Mouse (Mus musculus): ENCODE data around the gene Ppm1e. TPM values are rescaled to one million over a fixed set of nuclear protein-coding genes. Genes with fewer than 3 reads are reported as not detected.

Ppm1e gene
- polyA plus RNA-seq (2015; fragmentation: Nextera tagmentation; extraction: Ambion mirVana): 22.6 and 22.9 TPM in 2 replicates

- peaks cover 23% of the 10 kb centered on the region for H3K4me1 ChIP-seq (replicated peaks)
- H3K4me3 ChIP-seq: peak within 1 kb of the TSS; percentile 94
- H3K9ac ChIP-seq: peak within 1 kb of the TSS; percentile 95
- peak within 1 kb of the TSS; percentile 79 for H3K4me2 ChIP-seq
- ATAC-seq (ENCODE audit: low FRiP score): peak; percentile 97
- under 1% methylated on average over 78 of the region's 104 CpGs for WGBS
- peaks cover 7% of the 10 kb centered on the region for H3K36me3 ChIP-seq
- H3K27ac ChIP-seq: peak within 1 kb of the TSS; percentile 93
- no peaks in the 10 kb centered on the region for H3K9me3 ChIP-seq
- no peaks in the 10 kb centered on the region for H3K27me3 ChIP-seq
Measured at GRCm38 (mm10) chr11:87358331-87359261, at the start of gene Ppm1e. Ppm1e (minus strand) TSS chr11:87359023.

- peaks cover 9% of the 10 kb centered on the region for H3K4me1 ChIP-seq (replicated peaks)
- ATAC-seq (ENCODE audit: low FRiP score): peak; percentile 60
- H3K4me3 ChIP-seq: peak within 1 kb of the TSS; percentile 60
- no peaks in the 10 kb centered on the region for H3K9me3 ChIP-seq
- H3K27me3 ChIP-seq: no peaks in the 10 kb centered on the region
- peak within 1 kb of the TSS; percentile 97 for H3K27ac ChIP-seq
- H3K4me2 ChIP-seq: peak within 1 kb of the TSS; percentile 64
- 76% methylated on average over 27 of the region's 27 CpGs for WGBS
- H3K36me3 ChIP-seq: no peaks in the 10 kb centered on the region
- H3K9ac ChIP-seq: peak within 1 kb of the TSS; percentile 84
Measured at GRCm38 (mm10) chr11:87404876-87405275, 46.1 kb upstream of the Ppm1e start, which contains the start of the genes Rad51c and Tex14. Rad51c (minus strand) TSS chr11:87404954. Tex14 (plus strand) TSS chr11:87405065.

DNA sequence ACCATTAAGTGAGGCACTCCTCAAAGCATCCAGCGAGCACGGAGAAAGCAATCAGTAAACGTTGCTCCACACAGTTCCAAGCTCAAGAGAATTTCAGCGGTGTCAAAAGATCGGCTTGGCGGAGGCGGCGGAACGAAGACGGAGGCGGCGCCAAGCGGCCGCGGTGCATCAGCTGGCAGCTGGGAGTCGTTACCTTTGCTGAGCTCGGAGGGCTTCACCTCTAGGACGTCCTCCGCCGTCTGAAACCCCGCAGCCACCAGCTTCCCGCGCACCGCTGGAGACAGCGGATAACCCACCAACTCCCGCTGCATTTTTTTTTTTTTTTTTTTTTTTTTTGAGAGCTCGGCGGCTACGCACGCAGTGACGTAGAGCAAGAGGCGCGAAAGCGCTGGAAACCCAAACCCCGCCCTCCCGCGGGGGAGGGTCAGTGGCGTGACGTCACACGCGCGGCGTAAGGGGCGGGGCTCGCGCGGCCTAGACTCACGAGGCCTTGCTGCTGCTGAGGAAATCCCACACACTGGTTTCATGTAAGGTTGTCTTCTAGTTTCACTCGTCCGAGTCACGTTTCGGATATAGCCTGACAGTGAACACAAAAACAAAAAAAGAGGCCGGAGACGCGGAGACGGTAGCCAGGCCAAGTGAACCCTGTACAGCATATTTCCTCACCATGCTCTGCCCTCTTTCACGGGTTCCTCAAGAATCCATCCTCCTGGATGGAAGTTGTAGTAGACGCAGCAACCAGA is 45.5 kb upstream of the Ppm1e start:
- WGBS: 2% methylated on average over 58 of the region's 58 CpGs

GRCm38 (mm10) chr11:87398402-87398801 is 39.6 kb upstream of the Ppm1e start:
- Histone ChIP-seq H3K4me2 (no peak overlapping the region), H3K4me3 (no peak overlapping the region), H3K9me3 (no peaks in the 10 kb centered on the region), H3K27me3 (no peaks in the 10 kb centered on the region), H3K27ac (no peak overlapping the region), H3K4me1 (replicated peaks) (no peaks in the 10 kb centered on the region), H3K36me3 (no peaks in the 10 kb centered on the region), H3K9ac (no peak overlapping the region)
- WGBS: 87% methylated on average over 2 of the region's 2 CpGs
- ATAC-seq (ENCODE audit: low FRiP score): no peak

More for the DNA sequence above, 45.5 kb upstream of the Ppm1e start:
- Histone ChIP-seq H3K9me3 (no peaks in the 10 kb centered on the region), H3K27me3 (no peaks in the 10 kb centered on the region), H3K4me3 (peak overlapping the region; percentile 60), H3K4me1 (replicated peaks) (peaks cover 9% of the 10 kb centered on the region), H3K36me3 (no peaks in the 10 kb centered on the region), H3K4me2 (peak overlapping the region; percentile 64), H3K27ac (peak overlapping the region; percentile 97), H3K9ac (peak overlapping the region; percentile 84)
- peak; percentile 89 for ATAC-seq (ENCODE audit: low FRiP score)

DNA sequence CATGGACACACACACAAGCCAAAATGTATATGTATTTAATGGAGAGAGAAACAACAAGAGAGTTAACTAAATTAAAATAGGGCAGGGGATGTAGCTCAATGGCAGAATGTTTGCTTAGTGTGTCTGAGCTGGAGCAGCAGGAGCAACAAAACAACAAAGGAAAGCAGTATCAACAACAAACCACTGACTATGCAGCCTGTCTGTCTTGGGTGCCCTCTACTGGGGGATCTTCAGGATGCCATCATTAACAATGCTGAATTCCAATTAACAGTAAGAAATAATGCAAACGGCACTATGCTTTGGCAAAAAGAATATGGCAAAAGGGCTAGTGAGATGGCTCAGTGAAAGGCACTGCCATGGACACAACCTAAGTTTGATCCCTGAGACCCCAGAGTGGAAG is 35.0 kb upstream of the Ppm1e start:
- no peak overlapping the region for H3K4me3 ChIP-seq
- 60% methylated on average over 1 of the region's 1 CpGs for WGBS
- H3K36me3 ChIP-seq: no peaks in the 10 kb centered on the region
- H3K9me3 ChIP-seq: no peaks in the 10 kb centered on the region
- no peak overlapping the region for H3K9ac ChIP-seq
- H3K4me1 ChIP-seq (replicated peaks): no peaks in the 10 kb centered on the region
- H3K27me3 ChIP-seq: no peaks in the 10 kb centered on the region
- no peak overlapping the region for H3K27ac ChIP-seq
- no peak overlapping the region for H3K4me2 ChIP-seq
- ATAC-seq (ENCODE audit: low FRiP score): no peak

- WGBS: 92% methylated on average over 1 of the region's 1 CpGs
- H3K9ac ChIP-seq: no peak overlapping the region
Measured at GRCm38 (mm10) chr11:87385676-87386075, 26.9 kb upstream of the Ppm1e start.

DNA sequence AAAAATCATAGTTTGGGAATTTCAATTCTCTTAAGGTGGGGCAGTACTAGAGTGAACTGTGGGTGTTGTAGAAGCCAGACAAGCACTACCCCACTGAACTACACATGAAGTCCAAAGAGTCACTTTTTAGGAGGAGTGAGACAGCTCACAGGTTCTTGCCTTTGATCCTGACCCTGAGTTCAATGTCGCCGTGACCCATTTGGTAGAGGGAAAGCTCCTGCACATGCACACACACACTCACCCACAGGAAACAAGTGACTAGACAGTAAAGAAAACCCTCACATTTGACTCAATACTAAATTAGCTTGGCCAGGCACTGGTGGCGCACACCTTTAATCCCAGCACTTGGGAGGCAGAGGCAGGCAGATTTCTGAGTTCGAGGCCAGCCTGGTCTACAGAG is 25.7 kb upstream of the Ppm1e start:
- Histone ChIP-seq H3K36me3 (no peaks in the 10 kb centered on the region), H3K4me3 (no peak overlapping the region), H3K9ac (no peak overlapping the region), H3K27ac (no peak overlapping the region), H3K27me3 (no peaks in the 10 kb centered on the region), H3K4me2 (no peak overlapping the region), H3K9me3 (no peaks in the 10 kb centered on the region), H3K4me1 (replicated peaks) (no peaks in the 10 kb centered on the region)
- no peak for ATAC-seq (ENCODE audit: low FRiP score)
- WGBS: 96% methylated on average over 4 of the region's 4 CpGs

More at GRCm38 (mm10) chr11:87385676-87386075, 26.9 kb upstream of the Ppm1e start:
- Histone ChIP-seq H3K4me1 (replicated peaks) (no peaks in the 10 kb centered on the region), H3K27ac (no peak overlapping the region), H3K36me3 (no peaks in the 10 kb centered on the region), H3K27me3 (no peaks in the 10 kb centered on the region), H3K9me3 (no peaks in the 10 kb centered on the region), H3K4me3 (no peak overlapping the region), H3K4me2 (no peak overlapping the region)
- ATAC-seq (ENCODE audit: low FRiP score): no peak

- Histone ChIP-seq H3K9ac (no peak overlapping the region), H3K4me2 (no peak overlapping the region), H3K27ac (no peak overlapping the region), H3K9me3 (no peaks in the 10 kb centered on the region), H3K4me3 (no peak overlapping the region), H3K4me1 (replicated peaks) (0 out of 2 replicates have a peak, but pooled peaks cover 3% of the 10 kb centered on the region), H3K27me3 (no peaks in the 10 kb centered on the region), H3K36me3 (no peaks in the 10 kb centered on the region)
- no peak for ATAC-seq (ENCODE audit: low FRiP score)
- WGBS: 60% methylated on average over 9 of the region's 9 CpGs
Measured at GRCm38 (mm10) chr11:87367865-87368580, 9.2 kb upstream of the Ppm1e start.

DNA sequence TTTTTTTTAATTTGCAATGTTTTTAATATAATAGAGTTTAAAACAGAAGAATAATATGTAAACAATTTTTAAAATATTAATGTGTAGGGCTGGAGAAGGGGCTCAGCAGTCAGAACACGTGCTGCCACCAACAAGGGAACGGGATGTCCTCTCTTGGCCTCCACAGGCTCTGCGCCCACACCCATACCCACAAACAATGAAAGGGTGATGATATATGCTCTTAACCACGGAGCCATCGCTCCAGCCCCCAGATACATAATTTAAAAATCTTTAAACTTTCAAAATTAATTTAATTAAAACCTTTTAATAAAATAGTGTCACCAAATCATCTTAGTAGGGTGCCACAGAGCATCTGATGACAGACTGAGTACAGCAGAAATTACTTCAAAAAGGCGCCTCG is 8.2 kb upstream of the Ppm1e start:
- Histone ChIP-seq H3K27ac (no peak overlapping the region), H3K4me2 (no peak overlapping the region), H3K4me3 (no peak overlapping the region), H3K4me1 (replicated peaks) (0 out of 2 replicates have a peak, but pooled peaks cover 3% of the 10 kb centered on the region), H3K9ac (no peak overlapping the region), H3K36me3 (no peaks in the 10 kb centered on the region), H3K27me3 (no peaks in the 10 kb centered on the region), H3K9me3 (no peaks in the 10 kb centered on the region)
- 91% methylated on average over 7 of the region's 7 CpGs for WGBS
- no peak for ATAC-seq (ENCODE audit: low FRiP score)

GRCm38 (mm10) chr11:87365120-87365519 is 6.3 kb upstream of the Ppm1e start:
- WGBS: 93% methylated on average over 5 of the region's 5 CpGs
- Histone ChIP-seq H3K4me2 (no peak overlapping the region), H3K27ac (no peak overlapping the region), H3K9ac (no peak overlapping the region), H3K27me3 (no peaks in the 10 kb centered on the region), H3K4me3 (no peak overlapping the region), H3K9me3 (no peaks in the 10 kb centered on the region), H3K4me1 (replicated peaks) (0 out of 2 replicates have a peak, but pooled peaks cover 3% of the 10 kb centered on the region), H3K36me3 (no peaks in the 10 kb centered on the region)
- ATAC-seq (ENCODE audit: low FRiP score): no peak

DNA sequence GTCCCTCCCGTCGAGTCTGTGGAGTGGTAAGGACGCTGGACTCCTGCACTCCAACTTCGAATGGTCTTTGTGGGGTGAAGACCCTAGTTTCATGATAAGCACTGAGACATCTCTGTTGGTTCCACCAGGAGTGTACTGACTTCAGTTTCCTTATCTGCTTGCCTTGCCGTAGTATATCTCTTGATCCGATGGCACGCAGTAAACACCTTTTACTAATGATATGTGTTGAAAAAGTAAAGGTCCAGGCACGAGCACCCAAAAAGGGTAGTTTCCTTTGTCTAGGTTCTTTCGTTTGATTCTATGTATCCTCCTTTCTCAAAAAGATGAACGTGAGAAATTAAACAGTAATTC is 414 bp upstream of the Ppm1e start:
- peak overlapping the region; percentile 94 for H3K4me3 ChIP-seq
- H3K9ac ChIP-seq: peak overlapping the region; percentile 95; the same call in 1 of the 2 replicates
- H3K27me3 ChIP-seq: no peaks in the 10 kb centered on the region
- peak overlapping the region; percentile 79 for H3K4me2 ChIP-seq
- WGBS: 12% methylated on average over 10 of the region's 10 CpGs
- H3K36me3 ChIP-seq: peaks cover 5% of the 10 kb centered on the region
- peak overlapping the region; percentile 93 for H3K27ac ChIP-seq
- H3K9me3 ChIP-seq: no peaks in the 10 kb centered on the region
- peaks cover 23% of the 10 kb centered on the region for H3K4me1 ChIP-seq (replicated peaks)
- no peak for ATAC-seq (ENCODE audit: low FRiP score)
